Mouse (Mus musculus) left cerebral cortex, postnatal 36 days (tissue): ENCODE results near the gene Dennd1b. TPM values are rescaled to one million over a fixed set of nuclear protein-coding genes. Genes with fewer than 3 reads are reported as not detected.

ENCODE experiments used
- total RNA-seq, 2 experiments: library from RNA; stranded (reverse); gene quantifications; 2 replicates each; pipeline ENCODE4 v1.2.3; 2021

Gene Dennd1b
- total RNA-seq, 2 experiments from 2014 or later = 31.6 to 39.9 TPM

Other genes with a start within 250 kb of the Dennd1b start
- gene Lhx9, start 114.9 kb upstream of the Dennd1b start, total RNA-seq = 1 to 10 TPM in 1 of 2 experiments, under 1 TPM in 1; 0.27 to 1.2 TPM
- 10 to 100 TPM; 13.3 to 18.0 TPM for gene 2310009B15Rik, start 106.6 kb upstream of the Dennd1b start, total RNA-seq